17 mouse cellular contexts compared by ENCODE assay signal in genomic region chr10:98461538-98461937, GRCm38 (mm10).
"Had no signal": no experiment of that assay in that cellular context is flagged by ENCODE, and none has a peak within 500 bp of the region (broad histone marks: within the 10 kb centered on the region; RNA-seq: fewer than 3 reads in every experiment).

No protein-coding gene starts in this region.

- H3K4me3 ChIP-seq: neural tube, embryonic 12.5 days; neural tube, embryonic 13.5 days; neural tube, embryonic 15.5 days; stomach, embryonic 15.5 days had no signal

- H3K4me1 ChIP-seq: neural tube, embryonic 12.5 days; neural tube, embryonic 13.5 days; neural tube, embryonic 15.5 days; stomach, embryonic 15.5 days had no signal

- H3K27ac ChIP-seq: neural tube, embryonic 12.5 days; neural tube, embryonic 13.5 days; neural tube, embryonic 15.5 days; stomach, embryonic 15.5 days; stomach, postnatal 0 days had no signal

- H3K4me2 ChIP-seq: neural tube, embryonic 12.5 days; neural tube, embryonic 13.5 days; neural tube, embryonic 15.5 days; stomach, embryonic 15.5 days had no signal

- H3K36me3 ChIP-seq: neural tube, embryonic 12.5 days; neural tube, embryonic 13.5 days; neural tube, embryonic 15.5 days; stomach, embryonic 15.5 days had no signal

- H3K9me3 ChIP-seq: neural tube, embryonic 12.5 days; neural tube, embryonic 13.5 days; neural tube, embryonic 15.5 days; stomach, embryonic 15.5 days had no signal

- H3K9ac ChIP-seq: neural tube, embryonic 12.5 days; neural tube, embryonic 13.5 days; neural tube, embryonic 15.5 days; stomach, embryonic 15.5 days had no signal

- DNase-seq: retina, postnatal 1 day; right cerebral cortex, adult 18-20 months; right cerebral cortex, postnatal 14 days; right cerebral cortex, postnatal 25 days; right cerebral cortex, postnatal 4 days; spleen, adult 18-20 months; thymus, adult 18-20 months; thymus, adult 2 months; thymus, postnatal 14 days; thymus, postnatal 25 days; thymus, postnatal 36 days; thymus, postnatal 4 days had no signal

- H3K27me3 ChIP-seq: neural tube, embryonic 12.5 days; neural tube, embryonic 13.5 days; neural tube, embryonic 15.5 days; stomach, embryonic 15.5 days had no signal
